In genomic region chr1:180171883-180172282, GRCm38 (mm10) we compare ENCODE assay signal across 16 mouse cellular contexts. TPM values are rescaled to one million over a fixed set of nuclear protein-coding genes. Genes with fewer than 3 reads are reported as not detected.
DNase-seq lines count a peak whose midpoint lies in the region; ATAC-seq and TF ChIP-seq lines count a peak whose summit lies in the region.
"Had no signal": no experiment of that assay in that cellular context is flagged by ENCODE, and none has a peak within 500 bp of the region (broad histone marks: within the 10 kb centered on the region; RNA-seq: fewer than 3 reads in every experiment).

No protein-coding gene starts in this region.

- DNase-seq in cerebellum, adult 9-11 months = peak; percentile 33
- DNase-seq in cerebellum, adult 18-20 months = no peak
- DNase-seq in heart, postnatal 10 days = peak; percentile 58 to 59
- no peak for DNase-seq in heart, postnatal 4 days
- peak; percentile 77 for DNase-seq in adrenal gland, postnatal 14 days
- DNase-seq in heart, postnatal 14 days = peak; percentile 44 to 63
- DNase-seq in lung, adult 18-20 months = no peak
- no peak for DNase-seq in stomach, postnatal 0 days (ENCODE audit: low spot score)
- DNase-seq: cerebellum, adult 2 months; kidney, adult 2 months; kidney, postnatal 14 days; liver, postnatal 0 days; thymus, adult 18-20 months had no signal

- intact Hi-C loops in heart, postnatal 10 days (cut with DNase I) = loop anchor here (10.0 kb wide), 1 partner anchor 253 kb away; no protein-coding TSS in a partner anchor
- intact Hi-C loops in heart, postnatal 14 days (cut with DNase I) = no loop called here

- no peak for TF ChIP-seq EP300 in stomach, postnatal 0 days (optimal IDR thresholded peaks at IDR 0.05)

- H3K27ac ChIP-seq in stomach, postnatal 0 days (replicated peaks) = no peak overlapping the region
- H3K27ac ChIP-seq: embryonic facial prominence, embryonic 13.5 days; neural tube, embryonic 15.5 days had no signal

- H3K9me3 ChIP-seq in stomach, postnatal 0 days (ENCODE audit: control insufficient read depth, low read length) = no peaks in the 10 kb centered on the region
- H3K9me3 ChIP-seq: embryonic facial prominence, embryonic 13.5 days; neural tube, embryonic 15.5 days had no signal

- H3K36me3 ChIP-seq in stomach, postnatal 0 days (ENCODE audit: control insufficient read depth, insufficient read depth, low read length) = peaks cover under 1% of the 10 kb centered on the region; the same call in 1 of the 2 replicates
- H3K36me3 ChIP-seq: neural tube, embryonic 15.5 days had no signal

- H3K9ac ChIP-seq in stomach, postnatal 0 days (ENCODE audit: low read length) = no peak overlapping the region
- H3K9ac ChIP-seq: embryonic facial prominence, embryonic 13.5 days; liver, postnatal 0 days; neural tube, embryonic 15.5 days had no signal

- no peak for ATAC-seq in stomach, postnatal 0 days (ENCODE audit: low FRiP score, low TSS enrichment)
- ATAC-seq: forebrain, embryonic 16.5 days; liver, postnatal 0 days had no signal

- H3K27me3 ChIP-seq in stomach, postnatal 0 days (ENCODE audit: control insufficient read depth, insufficient read depth, low read length) = no peaks in the 10 kb centered on the region
- H3K27me3 ChIP-seq: embryonic facial prominence, embryonic 13.5 days; neural tube, embryonic 15.5 days had no signal

- TF ChIP-seq CTCF in stomach, postnatal 0 days (IDR thresholded peaks at IDR 0.05; ENCODE audit: low read depth) = no peak

- H3K4me3 ChIP-seq in stomach, postnatal 0 days (ENCODE audit: low read depth, low read length) = no peak overlapping the region
- H3K4me3 ChIP-seq: embryonic facial prominence, embryonic 13.5 days; neural tube, embryonic 15.5 days had no signal

- 75% methylated on average over 2 of the region's 2 CpGs for WGBS in stomach, postnatal 0 days

- no peaks in the 10 kb centered on the region for H3K4me1 ChIP-seq in stomach, postnatal 0 days (replicated peaks; ENCODE audit: control insufficient read depth, insufficient read depth)
- H3K4me1 ChIP-seq: embryonic facial prominence, embryonic 13.5 days; neural tube, embryonic 15.5 days had no signal

- H3K4me2 ChIP-seq in stomach, postnatal 0 days (replicated peaks; ENCODE audit: low read depth) = no peak overlapping the region
- H3K4me2 ChIP-seq: embryonic facial prominence, embryonic 13.5 days; neural tube, embryonic 15.5 days had no signal

RNA-seq across cellular contexts. Expression of gene Coq8a, which starts 27.5 kb away (rescaled TPM):
- 100 to 1,000 TPM; 568 to 689 TPM for total RNA-seq in heart, postnatal 10 days (2021)
- total RNA-seq in heart, postnatal 4 days (2021) = 100 to 1,000 TPM; 232 to 252 TPM
- total RNA-seq in adrenal gland, postnatal 14 days (2021) = 830 and 1,043 TPM in 2 replicates
- 100 to 1,000 TPM; 741 to 790 TPM for total RNA-seq in heart, postnatal 14 days (2021)
- 25.6 and 29.8 TPM in 2 replicates for polyA plus RNA-seq in stomach, postnatal 0 days (2015; fragmentation: Nextera tagmentation; extraction: Ambion mirVana)

Comparison
In these comparisons a context has a peak if more than half of its experiments do, and no peak if none do; other contexts are left out.
1. DNase-seq: peak in cerebellum, adult 9-11 months (single experiment), heart, postnatal 10 days (2 of 2), adrenal gland, postnatal 14 days (single experiment) and heart, postnatal 14 days (2 of 2); none in cerebellum, adult 18-20 months (0 of 2), heart, postnatal 4 days (single experiment), lung, adult 18-20 months (0 of 2) and stomach, postnatal 0 days (single experiment).